Mouse (Mus musculus): ENCODE results near the gene Erlin1.

Gene Erlin1

DNA sequence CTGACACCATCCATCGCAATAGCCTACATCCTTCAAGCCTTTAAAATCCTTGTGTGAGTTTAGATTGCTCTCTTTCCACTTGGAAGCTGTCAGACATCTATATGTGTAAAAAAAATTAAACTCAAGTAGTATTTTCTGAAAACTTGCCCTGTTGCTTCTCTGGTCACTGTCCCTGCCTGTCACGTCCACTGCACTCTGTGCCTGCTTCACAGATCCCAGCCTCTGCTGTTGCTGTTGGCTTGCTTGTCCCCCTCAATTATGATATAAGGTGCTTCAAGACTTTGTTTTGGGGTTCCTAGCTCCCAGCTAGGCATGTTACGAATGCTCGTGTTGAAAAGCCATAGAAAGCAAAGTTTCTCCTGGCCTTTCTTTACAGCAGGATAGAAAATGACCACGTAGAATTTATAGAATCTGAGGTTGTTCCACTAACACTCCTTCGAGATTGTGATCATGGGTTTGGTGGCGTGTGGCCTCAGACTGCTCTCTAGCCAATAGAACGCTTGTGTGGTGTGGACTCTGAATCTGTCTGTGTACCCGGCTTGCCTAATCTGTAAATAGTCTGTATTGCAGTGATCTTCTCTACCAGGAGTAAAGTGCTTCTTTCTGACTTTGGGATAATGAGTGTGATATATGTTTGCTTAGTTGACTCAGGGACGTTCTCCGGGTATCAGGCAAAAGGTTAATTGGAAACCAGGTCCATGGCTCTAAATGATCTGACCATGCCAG lies 70.6 kb downstream of the Erlin1 start:
- DNase-seq (ENCODE audit: low spot score), result no peak

DNA sequence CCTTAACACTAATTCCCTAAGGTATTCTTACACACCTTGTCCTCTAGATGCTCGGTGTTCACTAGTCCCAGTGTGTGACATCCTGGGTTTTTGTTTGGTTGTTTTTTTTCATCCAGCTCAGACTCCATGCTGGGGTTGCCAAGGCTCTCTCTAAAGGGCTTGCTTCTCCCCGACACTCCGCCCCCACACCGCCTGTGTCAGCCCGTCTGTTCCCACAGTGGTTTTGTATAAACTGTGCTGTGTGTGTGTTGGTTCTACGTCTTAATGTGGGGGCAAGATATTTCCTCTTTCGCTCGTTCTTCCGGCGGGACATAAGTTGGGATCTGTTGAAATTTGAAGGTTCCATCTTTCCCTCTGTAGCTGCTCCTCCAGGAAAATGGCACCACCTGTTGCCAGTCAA lies 71.5 kb downstream of the Erlin1 start:
- peak; percentile 40 for DNase-seq (ENCODE audit: low spot score)

DNA sequence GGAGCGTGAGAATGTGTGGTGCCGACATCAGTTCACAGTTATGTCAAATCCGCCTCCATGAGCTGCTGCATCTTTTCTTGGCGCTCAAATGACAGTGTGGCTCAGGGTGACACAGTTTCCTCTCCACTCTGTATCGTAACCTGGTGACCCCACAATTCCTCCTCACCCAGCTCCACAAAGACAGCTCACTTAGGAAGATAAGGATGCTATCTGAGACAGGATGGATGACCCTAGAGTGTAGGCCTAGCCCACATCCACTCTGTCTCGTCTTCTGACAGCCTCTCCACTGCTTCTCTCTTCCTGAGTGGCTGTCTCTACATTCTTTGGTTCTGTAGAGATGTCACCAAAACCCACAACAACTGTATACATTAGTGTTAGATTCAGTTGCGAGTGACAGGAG lies 74.2 kb downstream of the Erlin1 start:
- DNase-seq (ENCODE audit: low spot score), result no peak

DNA sequence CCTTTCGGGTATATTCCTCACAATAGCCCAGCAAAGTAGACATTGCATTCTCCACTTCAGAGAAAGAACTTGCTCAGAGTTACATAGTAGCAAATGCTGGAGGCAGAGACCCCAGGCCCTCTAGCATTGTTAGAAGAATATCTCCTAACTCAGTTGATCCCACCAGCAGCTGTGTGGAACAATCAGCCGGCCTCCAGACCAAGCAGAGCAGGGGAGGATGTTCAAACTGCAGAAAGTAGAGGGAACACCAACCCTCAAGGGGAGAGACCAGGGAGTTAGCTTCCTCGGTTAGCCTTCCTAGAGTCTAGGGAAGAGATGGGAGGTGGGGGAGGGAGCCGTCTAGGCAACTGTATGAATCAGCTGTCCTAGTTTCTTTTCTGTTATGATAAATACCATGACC lies 77.1 kb downstream of the Erlin1 start:
- no peak for DNase-seq (ENCODE audit: low spot score)

DNA sequence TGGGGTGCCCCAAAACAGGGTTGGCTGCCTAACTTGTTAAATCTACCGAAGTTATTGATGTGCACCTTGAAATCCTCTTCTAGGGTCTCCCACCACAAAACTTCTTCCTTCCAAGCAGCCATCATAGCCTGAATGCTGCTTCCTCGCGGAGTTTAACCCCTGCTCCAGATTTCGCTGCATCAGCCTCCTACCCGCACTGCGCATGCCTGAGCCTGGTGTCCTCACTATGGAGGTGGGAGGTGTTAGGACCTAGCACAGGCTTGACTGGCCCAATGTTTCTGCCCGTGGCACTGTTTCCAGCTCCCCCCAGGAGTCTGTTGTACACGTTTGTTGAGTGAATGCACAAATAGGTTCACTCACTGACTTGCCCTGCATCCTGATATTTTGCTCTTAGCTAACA lies 79.2 kb downstream of the Erlin1 start:
- DNase-seq (ENCODE audit: low spot score), result no peak

DNA sequence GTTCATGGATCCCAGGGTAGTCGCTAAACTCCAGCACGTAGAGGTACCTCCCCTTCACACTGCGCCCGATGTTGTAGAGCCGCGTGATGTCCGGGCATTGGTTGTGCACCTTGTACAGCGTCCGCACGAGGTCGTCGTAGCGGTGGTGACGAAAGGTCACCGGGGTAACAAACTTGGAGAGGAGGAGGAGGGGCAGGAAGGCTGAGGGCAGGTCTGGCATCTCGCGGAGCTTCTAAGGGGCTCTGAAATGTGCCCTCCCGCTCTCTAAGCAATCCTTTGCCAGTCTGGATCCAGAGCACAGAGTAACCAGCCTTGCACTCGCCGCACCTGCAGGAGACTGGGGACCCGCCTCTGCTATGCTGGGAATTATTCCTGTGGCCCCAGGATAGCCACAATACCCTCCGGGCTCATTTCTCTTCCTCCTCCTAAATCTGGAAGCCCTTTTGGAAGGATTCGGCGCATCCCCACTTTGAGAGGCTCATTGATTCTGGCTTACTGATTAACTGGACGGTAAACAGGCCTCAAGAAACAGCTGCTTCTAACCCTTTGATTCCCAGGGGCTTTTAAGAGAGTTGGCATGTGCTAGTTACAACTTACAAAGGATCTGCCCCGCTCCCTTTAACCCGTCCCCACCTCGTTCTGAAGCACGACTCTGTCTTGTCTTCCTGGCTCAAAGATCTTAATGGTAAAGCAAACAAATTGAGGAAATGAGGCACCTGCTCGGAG lies 83.4 kb downstream of the Erlin1 start, which contains the start of gene Cpn1:
Cpn1 (minus strand) TSS at position 488 of the 726 bp plus-strand sequence.
- no peak for DNase-seq (ENCODE audit: low spot score)

Data from layer of hippocampus, adult 9-10 months (tissue).